Mouse (Mus musculus): ENCODE data around the gene Myo10. TPM values are rescaled to one million over a fixed set of nuclear protein-coding genes. Genes with fewer than 3 reads are reported as not detected.
"Not testable (repeated sequence)": the region's sequence is repeated elsewhere in the genome, so short reads cannot be mapped to it uniquely, and the experiment has no call there.

The Myo10 gene
- polyA plus RNA-seq, 1 experiment from 2014 or later, result 27.9 TPM

DNA sequence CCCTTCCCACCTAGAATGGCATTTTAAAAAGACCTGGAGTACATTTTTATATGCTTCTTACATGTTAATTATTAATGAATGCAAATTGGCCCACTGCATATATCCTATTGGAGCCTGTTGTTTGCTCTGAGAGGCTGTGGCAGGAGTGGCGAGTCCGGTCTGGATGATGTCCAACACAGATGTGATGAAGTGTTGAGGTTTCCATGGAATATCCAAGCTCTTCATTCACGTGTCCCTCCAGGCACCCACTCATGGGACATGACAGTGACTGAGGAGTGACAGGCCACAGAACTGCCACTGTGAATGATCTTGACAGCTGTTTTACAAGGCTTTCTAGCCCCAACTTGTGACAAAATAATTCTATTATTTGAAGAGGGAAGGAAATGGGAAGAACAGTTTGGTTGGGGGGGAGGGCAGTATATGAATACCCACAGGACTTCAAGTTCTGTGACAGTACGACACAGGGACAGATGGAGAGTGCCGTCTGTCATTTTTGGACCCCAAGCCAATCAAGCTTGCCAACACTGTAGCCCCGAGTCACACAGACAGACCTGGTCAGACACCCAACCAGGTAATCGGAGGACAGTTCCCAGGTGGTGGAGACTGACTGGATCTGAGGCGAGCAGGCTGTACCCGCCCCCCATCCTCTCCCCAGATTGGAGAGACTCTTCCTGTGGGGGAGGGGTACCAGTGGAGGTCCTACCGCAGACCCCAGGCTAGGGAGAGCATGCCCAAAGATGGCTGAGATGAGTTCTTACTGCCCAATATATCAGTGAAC, 93.1 kb downstream of the Myo10 start:
- Histone ChIP-seq H3K27ac (no peak overlapping the region), H3K4me2 (no peak overlapping the region), H3K36me3 (peaks cover 10% of the 10 kb centered on the region; the same call in 1 of the 2 replicates), H3K9me3 (no peaks in the 10 kb centered on the region), H3K27me3 (no peaks in the 10 kb centered on the region), H3K4me1 (peaks cover 34% of the 10 kb centered on the region), H3K4me3 (no peak overlapping the region), H3K9ac (no peak overlapping the region)
- WGBS, result 68% methylated on average over 10 of the region's 10 CpGs
- ATAC-seq (ENCODE audit: insufficient number of reproducible peaks, insufficient read depth, low FRiP score, low TSS enrichment, low read depth), result no peak

DNA sequence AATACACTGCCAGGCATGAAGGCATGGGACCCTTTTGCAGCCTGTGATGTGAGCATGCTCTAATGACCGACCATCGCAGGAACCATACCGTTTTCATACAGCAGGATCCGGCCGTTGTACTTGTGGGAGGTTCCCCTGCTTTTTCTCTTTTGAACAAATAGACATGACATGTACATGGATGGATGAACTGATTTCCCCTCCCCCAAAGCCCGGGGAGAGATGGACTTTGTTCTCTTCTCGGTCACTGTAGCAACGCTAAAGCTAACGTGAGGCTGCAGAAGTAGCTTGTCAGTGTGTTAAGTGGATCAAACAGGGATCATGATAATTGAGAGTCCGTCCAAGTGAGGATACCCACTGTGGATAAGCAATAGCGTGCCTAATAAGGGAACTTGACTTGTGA, 93.7 kb downstream of the Myo10 start:
- 83% methylated on average over 11 of the region's 11 CpGs for WGBS
- no peaks in the 10 kb centered on the region for H3K27me3 ChIP-seq
- H3K9me3 ChIP-seq, result no peaks in the 10 kb centered on the region
- H3K4me3 ChIP-seq, result no peak overlapping the region
- no peak for ATAC-seq (ENCODE audit: insufficient number of reproducible peaks, insufficient read depth, low FRiP score, low TSS enrichment, low read depth)
- peaks cover 12% of the 10 kb centered on the region for H3K36me3 ChIP-seq
- peaks cover 34% of the 10 kb centered on the region for H3K4me1 ChIP-seq
- no peak overlapping the region for H3K27ac ChIP-seq
- no peak overlapping the region for H3K9ac ChIP-seq
- H3K4me2 ChIP-seq, result no peak overlapping the region

GRCm38 (mm10) chr15:25717006-25717405, 94.7 kb downstream of the Myo10 start:
- Histone ChIP-seq H3K4me2 (no peak overlapping the region), H3K9ac (no peak overlapping the region), H3K27ac (no peak overlapping the region), H3K27me3 (no peaks in the 10 kb centered on the region), H3K9me3 (no peaks in the 10 kb centered on the region), H3K36me3 (peaks cover 22% of the 10 kb centered on the region), H3K4me3 (no peak overlapping the region), H3K4me1 (peaks cover 34% of the 10 kb centered on the region)
- ATAC-seq (ENCODE audit: insufficient number of reproducible peaks, insufficient read depth, low FRiP score, low TSS enrichment, low read depth), result no peak
- WGBS, result 29% methylated on average over 3 of the region's 3 CpGs

DNA sequence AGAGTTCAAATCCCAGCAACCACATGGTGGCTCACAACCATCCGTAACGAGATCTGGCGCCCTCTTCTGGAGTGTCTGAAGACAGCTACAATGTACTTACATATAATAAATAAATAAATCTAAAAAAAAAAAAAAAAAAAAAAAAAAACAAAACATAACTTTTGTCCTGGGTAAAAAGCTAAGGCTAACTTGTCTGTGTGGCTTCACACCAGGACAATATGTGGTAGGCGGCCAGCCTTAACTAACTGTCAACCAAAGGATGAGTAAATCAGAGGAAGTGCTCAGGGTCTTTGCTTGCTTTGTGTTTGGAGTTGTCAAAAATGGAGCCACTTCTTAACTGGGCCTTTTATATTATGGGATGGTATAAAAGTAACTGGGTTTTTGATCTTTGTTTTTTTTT, 95.8 kb downstream of the Myo10 start:
- H3K36me3 ChIP-seq, result peaks cover 33% of the 10 kb centered on the region
- not testable (repeated sequence) for H3K9me3 ChIP-seq; H3K27me3 ChIP-seq; H3K27ac ChIP-seq; H3K4me3 ChIP-seq; ATAC-seq (ENCODE audit: insufficient number of reproducible peaks, insufficient read depth, low FRiP score, low TSS enrichment, low read depth); H3K4me2 ChIP-seq; H3K9ac ChIP-seq
- peaks cover 31% of the 10 kb centered on the region for H3K4me1 ChIP-seq
- 93% methylated on average over 4 of the region's 4 CpGs for WGBS

- Histone ChIP-seq H3K4me3 (no peak overlapping the region), H3K27ac (no peak overlapping the region), H3K36me3 (peaks cover 37% of the 10 kb centered on the region), H3K9ac (no peak overlapping the region), H3K27me3 (no peaks in the 10 kb centered on the region), H3K4me1 (peaks cover 28% of the 10 kb centered on the region), H3K4me2 (no peak overlapping the region), H3K9me3 (no peaks in the 10 kb centered on the region)
- whole genome bisulfite sequencing, result 67% methylated on average over 8 of the region's 8 CpGs
- no peak for ATAC-seq (ENCODE audit: insufficient number of reproducible peaks, insufficient read depth, low FRiP score, low TSS enrichment, low read depth)
Measured at GRCm38 (mm10) chr15:25719270-25719669, 96.9 kb downstream of the Myo10 start.

GRCm38 (mm10) chr15:25720263-25720662, 97.9 kb downstream of the Myo10 start:
- Histone ChIP-seq H3K36me3 (peaks cover 45% of the 10 kb centered on the region), H3K27ac (no peak overlapping the region), H3K9ac (no peak overlapping the region), H3K27me3 (no peaks in the 10 kb centered on the region), H3K4me1 (peaks cover 21% of the 10 kb centered on the region), H3K4me3 (no peak overlapping the region), H3K9me3 (no peaks in the 10 kb centered on the region), H3K4me2 (no peak overlapping the region)
- ATAC-seq (ENCODE audit: insufficient number of reproducible peaks, insufficient read depth, low FRiP score, low TSS enrichment, low read depth), result no peak
- 86% methylated on average over 6 of the region's 6 CpGs for WGBS

DNA sequence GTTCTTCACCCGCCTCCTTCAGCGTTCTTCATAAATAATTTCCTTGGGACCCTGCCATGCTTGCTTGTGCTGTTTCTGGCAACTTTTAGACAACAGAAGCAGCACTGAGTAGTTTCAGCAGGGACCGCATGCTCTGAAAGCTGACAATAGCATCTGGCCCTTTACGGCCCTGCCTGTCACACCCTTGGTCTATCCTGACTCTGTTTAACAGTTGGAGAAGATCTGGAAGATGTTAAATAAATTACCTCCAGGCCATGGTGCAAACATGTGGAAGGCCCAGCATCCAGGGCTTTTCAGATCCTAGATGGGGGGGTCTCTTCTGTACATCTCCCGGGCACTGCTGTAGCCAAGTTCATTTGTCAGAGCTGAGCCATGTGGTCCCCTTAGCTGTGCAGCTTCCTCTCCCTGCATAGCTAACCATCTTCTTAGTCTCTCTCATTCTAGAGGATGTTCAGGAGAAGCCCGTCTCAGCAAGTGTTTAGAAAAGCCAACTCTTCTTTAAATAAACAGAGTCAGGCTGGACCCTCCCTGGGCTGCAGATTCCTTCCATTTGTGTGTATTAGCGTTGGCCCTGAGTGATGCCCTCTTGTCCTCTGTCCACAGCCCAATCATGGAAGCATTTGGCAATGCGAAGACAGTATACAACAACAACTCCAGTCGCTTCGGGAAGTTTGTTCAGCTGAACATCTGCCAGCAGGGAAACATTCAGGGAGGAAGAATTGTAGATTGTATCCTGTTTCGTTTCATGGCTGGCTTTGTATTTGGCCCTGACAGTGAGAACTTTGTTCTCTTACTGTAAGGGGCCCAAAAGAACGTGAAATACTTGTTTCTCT, 101.2 kb downstream of the Myo10 start:
- H3K4me1 ChIP-seq, result peaks cover 13% of the 10 kb centered on the region
- no peak overlapping the region for H3K9ac ChIP-seq
- ATAC-seq (ENCODE audit: insufficient number of reproducible peaks, insufficient read depth, low FRiP score, low TSS enrichment, low read depth), result peak; percentile 35; the same call in 1 of the 2 replicates
- WGBS, result 47% methylated on average over 12 of the region's 12 CpGs
- H3K4me3 ChIP-seq, result no peak overlapping the region
- peaks cover 64% of the 10 kb centered on the region for H3K36me3 ChIP-seq
- H3K27me3 ChIP-seq, result no peaks in the 10 kb centered on the region
- no peaks in the 10 kb centered on the region for H3K9me3 ChIP-seq
- H3K4me2 ChIP-seq, result no peak overlapping the region
- peak overlapping the region; percentile 64 for H3K27ac ChIP-seq

DNA sequence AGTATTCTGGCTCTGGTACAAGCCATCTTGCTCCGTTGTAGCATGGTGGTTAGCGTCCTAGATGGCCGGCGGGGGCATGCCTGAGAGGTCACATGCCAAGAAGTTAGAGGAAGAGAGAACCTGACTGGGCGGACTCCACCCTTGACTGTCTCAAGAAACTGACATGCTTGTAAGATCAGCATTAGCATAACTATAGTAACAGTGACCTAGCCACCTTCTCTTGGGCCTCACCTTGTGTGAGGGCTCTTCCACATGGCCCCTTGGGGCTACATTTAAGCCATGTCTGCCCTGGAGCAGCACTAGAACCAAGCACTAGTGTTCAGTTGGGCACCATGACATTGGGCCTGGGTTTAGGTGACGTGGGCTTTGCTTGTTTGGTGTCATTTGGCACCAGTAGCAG, 102.2 kb downstream of the Myo10 start:
- H3K27ac ChIP-seq, result no peak overlapping the region; the same call in 1 of the 2 replicates
- H3K9ac ChIP-seq, result no peak overlapping the region
- no peak for ATAC-seq (ENCODE audit: insufficient number of reproducible peaks, insufficient read depth, low FRiP score, low TSS enrichment, low read depth)
- no peak overlapping the region for H3K4me2 ChIP-seq
- peaks cover 13% of the 10 kb centered on the region for H3K4me1 ChIP-seq
- H3K4me3 ChIP-seq, result no peak overlapping the region
- WGBS, result 95% methylated on average over 6 of the region's 6 CpGs
- H3K9me3 ChIP-seq, result no peaks in the 10 kb centered on the region
- H3K36me3 ChIP-seq, result peaks cover 65% of the 10 kb centered on the region
- no peaks in the 10 kb centered on the region for H3K27me3 ChIP-seq

- Histone ChIP-seq H3K36me3 (peaks cover 63% of the 10 kb centered on the region), H3K4me3 (no peak overlapping the region), H3K4me1 (peaks cover 13% of the 10 kb centered on the region), H3K9me3 (no peaks in the 10 kb centered on the region), H3K27me3 (no peaks in the 10 kb centered on the region), H3K27ac (no peak overlapping the region), H3K4me2 (no peak overlapping the region), H3K9ac (no peak overlapping the region)
- WGBS, result 87% methylated on average over 5 of the region's 5 CpGs
- ATAC-seq (ENCODE audit: insufficient number of reproducible peaks, insufficient read depth, low FRiP score, low TSS enrichment, low read depth), result no peak
Measured at GRCm38 (mm10) chr15:25726814-25727213, 104.5 kb downstream of the Myo10 start.

GRCm38 (mm10) chr15:25728501-25728900, 106.2 kb downstream of the Myo10 start:
- Histone ChIP-seq H3K27ac (no peak overlapping the region), H3K9me3 (no peaks in the 10 kb centered on the region), H3K27me3 (no peaks in the 10 kb centered on the region), H3K36me3 (peaks cover 57% of the 10 kb centered on the region), H3K4me2 (no peak overlapping the region), H3K4me3 (no peak overlapping the region), H3K9ac (no peak overlapping the region), H3K4me1 (peaks cover 4% of the 10 kb centered on the region)
- 79% methylated on average over 4 of the region's 4 CpGs for WGBS
- no peak for ATAC-seq (ENCODE audit: insufficient number of reproducible peaks, insufficient read depth, low FRiP score, low TSS enrichment, low read depth)

DNA sequence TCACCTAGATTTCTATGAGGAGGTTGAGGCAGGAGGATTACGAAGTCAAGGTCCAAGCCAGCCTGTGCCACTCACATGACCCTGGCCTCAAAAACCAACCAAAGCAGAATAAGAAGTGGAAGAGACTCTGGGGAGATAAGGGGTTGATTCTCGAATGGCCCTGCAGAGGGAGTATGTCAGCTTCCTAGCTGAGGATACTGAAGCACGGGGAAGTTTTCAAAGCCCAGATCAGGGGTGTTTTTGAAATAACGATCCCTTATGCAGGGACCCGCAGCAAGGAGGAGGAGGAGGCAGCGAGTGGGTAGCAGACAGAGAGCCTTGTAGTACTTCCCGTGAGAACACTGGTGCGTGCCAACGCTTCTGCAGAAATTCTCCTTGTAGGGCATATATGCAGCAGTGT, 108.7 kb downstream of the Myo10 start:
- H3K9me3 ChIP-seq, result no peaks in the 10 kb centered on the region
- H3K9ac ChIP-seq, result no peak overlapping the region
- H3K4me2 ChIP-seq, result no peak overlapping the region
- 53% methylated on average over 9 of the region's 9 CpGs for WGBS
- H3K27me3 ChIP-seq, result no peaks in the 10 kb centered on the region
- no peak overlapping the region for H3K27ac ChIP-seq
- no peak for ATAC-seq (ENCODE audit: insufficient number of reproducible peaks, insufficient read depth, low FRiP score, low TSS enrichment, low read depth)
- no peaks in the 10 kb centered on the region for H3K4me1 ChIP-seq
- H3K36me3 ChIP-seq, result peaks cover 57% of the 10 kb centered on the region
- H3K4me3 ChIP-seq, result no peak overlapping the region
